Mouse (Mus musculus) left cerebral cortex, postnatal 25 days (tissue): ENCODE data around the gene Hist2h2ac. TPM values are rescaled to one million over a fixed set of nuclear protein-coding genes. Genes with fewer than 3 reads are reported as not detected.
"Not testable (repeated sequence)": the region's sequence is repeated elsewhere in the genome, so short reads cannot be mapped to it uniquely, and the experiment has no call there.

Source experiments
- DNase-seq, 2 experiments: peaks; one replicate each; pipeline ENCODE4 v3.0.0; 2022; ENCODE audit warnings: low spot score in 2 of 2, mixed read lengths in 1 of 2
- intact Hi-C: fragments of 180-260 bp; cut with DNase I; formaldehyde crosslinking; loops from one replicate; pipeline ENCODE4 v1.15.1; 2025
- total RNA-seq, 2 experiments: library from RNA; stranded (reverse); gene quantifications; 2 replicates each; pipeline ENCODE4 v1.2.3; 2021

The Hist2h2ac gene
- total RNA-seq, 2 experiments from 2014 or later, result 18.3 to 24.3 TPM

DNA sequence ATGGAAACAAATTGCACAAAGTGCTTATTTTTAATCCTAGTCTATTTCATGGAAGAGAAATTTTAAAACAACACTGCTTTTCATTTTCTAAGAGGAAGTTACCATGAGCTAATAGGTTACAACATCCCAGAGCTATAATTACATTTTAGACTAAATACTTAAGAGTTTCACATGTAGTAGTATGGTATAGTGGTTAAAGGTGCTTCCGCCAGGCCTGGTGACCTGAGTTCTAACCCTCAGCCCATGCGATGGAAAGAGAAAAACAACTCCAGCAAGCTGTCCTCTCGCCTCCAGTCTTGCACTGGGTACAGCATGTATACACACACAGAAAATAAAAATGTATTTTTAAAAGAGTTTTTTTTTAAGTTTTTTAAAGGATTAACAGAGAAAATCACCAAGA lies 31.1 kb upstream of the Hist2h2ac start:
- no peak for DNase-seq
- intact Hi-C loops, result no loop called here

DNA sequence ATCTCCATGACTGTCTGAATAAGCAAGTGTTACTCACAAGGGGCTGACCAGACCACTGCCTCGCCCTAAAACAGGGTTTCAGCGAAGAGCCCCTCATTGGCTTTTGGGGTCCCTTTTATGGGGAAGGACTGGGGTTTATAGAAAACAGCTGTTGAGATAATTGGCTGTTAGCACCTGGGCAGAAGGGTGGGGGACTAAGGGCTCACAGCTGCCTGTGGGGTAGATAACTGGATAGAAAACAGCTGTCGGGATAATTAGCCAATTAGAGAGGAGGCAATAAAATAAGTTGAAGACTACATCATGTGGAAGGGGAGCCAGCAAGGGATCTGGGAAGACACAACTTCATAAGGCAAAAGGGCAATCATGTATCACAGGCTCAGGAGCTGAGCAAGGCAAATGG lies 30.2 kb upstream of the Hist2h2ac start:
- intact Hi-C loops, result no loop called here
- no peak for DNase-seq

DNA sequence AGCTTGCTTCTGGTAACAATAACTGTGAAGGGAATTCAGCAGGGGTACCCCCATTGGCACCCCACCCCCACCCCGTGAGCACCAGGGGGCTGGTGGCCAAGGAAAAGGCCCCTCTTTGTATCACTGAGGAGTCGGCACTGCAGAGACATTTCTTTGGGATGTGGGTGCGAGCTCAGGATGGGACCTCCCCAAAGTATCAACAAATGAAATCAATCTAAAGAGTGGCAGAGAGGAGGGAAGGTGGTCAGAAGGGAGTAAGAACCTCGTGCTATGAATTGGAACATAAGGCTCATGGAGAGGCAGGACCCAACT lies 28.3 kb upstream of the Hist2h2ac start:
- no peak for DNase-seq
- intact Hi-C loops, result no loop called here

DNA sequence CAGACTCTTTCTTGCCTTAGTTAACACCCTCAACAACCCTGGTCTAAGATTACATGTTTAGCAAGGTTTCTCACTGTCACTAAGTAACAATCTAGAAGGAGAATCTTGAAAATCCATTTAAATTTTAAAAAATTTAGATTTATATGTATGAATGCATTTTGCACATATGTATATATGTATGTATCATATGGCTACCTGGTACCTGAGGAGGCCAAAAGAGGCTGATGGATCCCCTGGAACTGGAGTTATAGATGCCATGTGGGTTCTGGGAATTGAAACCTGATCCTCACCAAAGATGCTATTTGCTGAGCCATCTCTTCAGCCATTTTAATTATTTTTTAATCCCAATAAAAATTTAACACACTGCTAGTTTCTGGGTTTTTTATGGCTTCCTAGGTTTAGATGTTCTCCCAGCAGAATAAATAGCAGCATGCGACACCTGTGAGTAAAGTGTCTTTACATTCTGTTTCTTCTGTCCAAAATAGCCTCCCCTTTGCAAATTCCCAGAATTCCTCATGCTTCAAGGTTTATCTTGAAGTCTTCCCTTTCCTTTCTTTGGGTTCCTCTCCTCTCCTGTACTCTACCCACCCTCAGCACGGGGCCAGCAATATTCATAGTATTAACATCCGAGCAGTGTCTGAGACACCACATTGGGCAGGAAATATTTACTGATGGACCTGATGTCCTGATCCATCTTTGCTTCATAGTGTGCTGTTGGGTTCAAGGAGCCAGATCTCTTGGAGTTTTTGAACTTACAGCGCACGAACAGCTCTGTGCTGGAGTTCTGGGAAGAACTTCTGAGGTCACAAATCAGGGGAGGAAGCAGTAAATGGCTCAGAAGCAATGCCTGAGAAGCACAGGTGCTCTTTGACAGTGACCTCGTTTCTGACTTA lies 27.7 kb upstream of the Hist2h2ac start:
- DNase-seq, result no peak
- intact Hi-C loops, result no loop called here

DNA sequence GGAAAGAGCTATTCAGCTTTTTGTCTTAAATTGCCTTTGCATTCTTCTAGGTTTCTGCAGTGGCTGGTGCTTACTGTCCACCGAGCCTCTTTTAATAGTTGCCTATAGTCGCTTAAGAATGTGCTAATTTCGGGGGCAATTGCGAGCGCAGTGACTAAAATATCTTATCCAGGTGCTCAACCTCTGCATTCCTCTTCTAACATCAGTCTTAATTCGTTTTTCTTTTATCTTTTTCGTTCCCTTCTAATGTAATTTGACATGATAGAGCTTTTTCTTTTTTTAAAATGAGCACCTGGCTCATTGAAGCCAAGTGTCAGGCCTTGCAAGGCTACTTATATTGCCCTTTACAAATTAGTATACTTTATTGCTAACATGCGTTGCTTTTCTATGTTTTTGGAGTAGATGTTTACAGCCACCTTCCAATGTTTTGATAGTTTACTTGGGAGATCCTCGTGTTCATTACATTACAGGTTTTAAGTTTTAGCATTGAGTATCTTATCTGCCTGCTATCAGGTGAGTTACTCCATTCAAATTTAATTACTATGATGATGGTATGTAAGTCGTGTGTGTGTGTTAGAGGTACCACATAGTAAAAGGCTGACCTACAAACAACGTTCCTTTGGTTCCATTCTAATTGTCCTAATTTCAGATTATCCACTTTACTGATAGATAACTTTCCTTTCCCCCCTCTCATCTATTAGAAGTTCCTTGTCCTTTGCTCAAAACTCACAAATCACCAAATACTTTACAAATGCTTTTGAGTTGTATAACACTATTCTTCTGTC lies 26.9 kb upstream of the Hist2h2ac start:
- intact Hi-C loops, result no loop called here
- no peak for DNase-seq

DNA sequence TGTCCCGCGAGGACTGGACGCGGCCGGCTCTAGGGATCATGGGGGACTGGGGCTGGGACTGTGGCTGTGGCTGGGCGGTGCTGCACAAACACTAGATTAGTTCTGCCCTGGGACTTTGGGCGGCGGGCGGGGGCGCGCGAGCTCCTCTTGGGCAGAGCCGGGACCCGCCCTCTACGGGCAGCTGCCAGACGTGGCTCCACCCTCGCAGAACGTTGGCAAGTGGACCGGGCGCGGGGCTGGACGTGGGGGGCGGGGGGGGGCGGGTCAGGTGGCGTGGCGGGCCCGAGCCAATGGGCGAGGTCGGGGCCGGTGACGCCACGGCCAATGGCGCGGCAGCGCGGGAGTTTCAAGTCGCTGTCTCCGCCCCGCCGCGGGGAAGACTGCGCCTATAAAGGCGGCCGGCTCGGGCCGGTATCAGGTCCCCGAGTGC lies 25.8 kb upstream of the Hist2h2ac start, which contains the start of gene Hist2h3c1:
Hist2h3c1 (plus strand) TSS at position 259 of the 430 bp plus-strand sequence.
- intact Hi-C loops, DNase-seq: not testable (repeated sequence)

DNA sequence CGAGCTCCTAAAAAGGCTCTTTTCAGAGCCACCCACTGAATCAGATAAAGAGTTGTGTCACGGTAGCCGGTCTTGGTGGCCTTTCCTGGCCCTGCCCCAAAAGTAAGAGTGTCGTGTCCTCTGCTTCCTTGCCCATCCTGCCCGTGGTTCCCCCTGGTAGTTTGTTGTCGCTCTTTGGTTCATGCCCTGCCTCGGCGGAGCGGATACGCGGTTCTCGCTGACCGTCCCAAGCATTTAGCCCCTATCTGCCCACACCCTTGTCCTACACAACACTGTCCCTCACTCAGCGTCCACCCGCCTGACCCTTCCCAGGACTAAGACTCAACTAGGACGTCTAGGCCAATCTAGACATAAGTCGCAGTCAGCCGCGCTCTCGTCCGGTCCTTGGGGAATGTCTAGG lies 25.3 kb upstream of the Hist2h2ac start:
- intact Hi-C loops, DNase-seq: not testable (repeated sequence)

DNA sequence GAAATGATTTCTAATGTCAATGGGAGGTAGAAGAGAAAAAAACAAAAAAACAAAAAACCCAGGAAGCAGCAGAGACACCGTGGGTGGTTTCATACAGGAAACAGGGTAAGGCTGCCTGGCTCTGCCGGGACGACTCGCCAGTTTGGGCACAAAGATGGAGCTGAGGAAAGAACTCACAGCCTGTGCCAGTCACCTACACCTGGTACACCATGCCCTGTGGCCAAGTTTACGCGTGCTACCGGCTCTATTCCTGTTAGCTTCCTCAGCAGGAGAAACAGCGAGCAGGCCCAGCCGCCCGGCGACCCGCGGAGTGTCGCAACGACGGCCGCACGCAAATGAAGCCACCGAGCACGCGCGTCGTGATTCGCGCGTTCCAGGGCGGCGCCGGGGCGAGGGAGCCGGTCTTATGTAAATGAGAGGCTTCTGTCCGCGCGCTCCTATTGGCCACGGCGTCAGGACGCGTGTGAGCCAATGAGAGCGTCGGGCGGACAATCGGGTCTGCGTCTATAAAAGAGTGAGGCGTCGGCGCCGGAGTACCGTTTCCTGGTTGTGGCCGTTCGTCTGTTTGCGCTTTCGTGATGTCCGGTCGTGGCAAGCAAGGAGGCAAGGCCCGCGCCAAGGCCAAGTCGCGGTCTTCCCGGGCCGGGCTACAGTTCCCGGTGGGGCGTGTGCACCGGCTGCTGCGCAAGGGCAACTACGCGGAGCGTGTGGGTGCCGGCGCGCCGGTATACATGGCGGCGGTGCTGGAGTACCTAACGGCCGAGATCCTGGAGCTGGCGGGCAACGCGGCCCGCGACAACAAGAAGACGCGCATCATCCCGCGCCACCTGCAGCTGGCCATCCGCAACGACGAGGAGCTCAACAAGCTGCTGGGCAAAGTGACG lies 24.6 kb upstream of the Hist2h2ac start, which contains the start of gene Hist2h2aa1:
Hist2h2aa1 (plus strand) TSS at position 495 of the 884 bp plus-strand sequence.
- peak; percentile 89 to 90 for DNase-seq
- intact Hi-C loops, result not testable (repeated sequence)

DNA sequence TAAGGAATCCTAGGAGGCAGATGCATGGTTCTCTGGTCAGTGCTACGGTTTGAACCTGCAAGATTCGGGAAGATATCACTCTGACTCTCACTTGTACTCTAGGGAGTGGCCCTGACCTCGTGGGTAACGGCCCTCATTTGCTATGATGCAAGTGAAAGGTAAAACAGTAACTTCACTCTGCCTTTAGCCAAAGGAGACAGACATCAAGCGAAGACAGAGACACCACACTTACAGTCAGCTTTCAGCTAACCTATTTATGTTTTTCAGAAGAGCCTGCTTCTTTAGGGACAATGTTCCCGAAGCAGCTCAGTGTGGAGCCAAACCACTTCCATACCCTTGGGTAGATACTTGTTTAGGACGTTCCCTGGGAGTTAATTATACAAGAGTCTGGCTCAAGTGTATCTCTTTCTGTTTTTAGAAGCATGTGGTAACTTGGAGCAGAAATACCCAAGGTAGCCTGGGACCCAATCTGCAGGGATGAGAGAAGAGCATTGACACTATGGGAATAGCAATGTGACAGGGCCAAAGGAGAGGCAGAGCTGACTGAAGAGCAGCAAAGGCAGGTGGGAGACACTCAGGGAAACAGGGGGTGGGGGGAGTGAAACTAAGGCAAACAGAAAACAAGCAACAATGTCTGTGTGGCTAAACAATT lies 23.4 kb upstream of the Hist2h2ac start:
- intact Hi-C loops, result no loop called here
- DNase-seq, result no peak

DNA sequence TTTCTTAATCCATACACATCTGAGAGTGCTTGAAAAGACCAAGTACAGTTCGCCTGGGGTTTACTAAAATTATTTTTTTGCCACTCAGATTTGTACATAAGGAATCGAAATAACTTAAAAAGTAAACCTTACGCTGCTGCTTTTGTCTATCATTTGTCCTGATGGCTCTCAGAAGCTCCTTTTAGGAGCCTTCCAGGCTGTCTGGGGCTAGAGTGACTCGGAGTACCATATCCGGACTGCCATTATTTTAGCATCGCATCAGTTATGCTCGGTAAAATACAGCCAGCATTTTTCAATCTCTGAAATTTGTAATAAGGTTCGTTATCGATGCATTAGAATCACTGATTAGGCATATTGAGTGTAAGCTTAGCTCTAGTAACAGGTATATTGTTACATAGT lies 20.1 kb upstream of the Hist2h2ac start:
- intact Hi-C loops, result no loop called here
- no peak for DNase-seq

DNA sequence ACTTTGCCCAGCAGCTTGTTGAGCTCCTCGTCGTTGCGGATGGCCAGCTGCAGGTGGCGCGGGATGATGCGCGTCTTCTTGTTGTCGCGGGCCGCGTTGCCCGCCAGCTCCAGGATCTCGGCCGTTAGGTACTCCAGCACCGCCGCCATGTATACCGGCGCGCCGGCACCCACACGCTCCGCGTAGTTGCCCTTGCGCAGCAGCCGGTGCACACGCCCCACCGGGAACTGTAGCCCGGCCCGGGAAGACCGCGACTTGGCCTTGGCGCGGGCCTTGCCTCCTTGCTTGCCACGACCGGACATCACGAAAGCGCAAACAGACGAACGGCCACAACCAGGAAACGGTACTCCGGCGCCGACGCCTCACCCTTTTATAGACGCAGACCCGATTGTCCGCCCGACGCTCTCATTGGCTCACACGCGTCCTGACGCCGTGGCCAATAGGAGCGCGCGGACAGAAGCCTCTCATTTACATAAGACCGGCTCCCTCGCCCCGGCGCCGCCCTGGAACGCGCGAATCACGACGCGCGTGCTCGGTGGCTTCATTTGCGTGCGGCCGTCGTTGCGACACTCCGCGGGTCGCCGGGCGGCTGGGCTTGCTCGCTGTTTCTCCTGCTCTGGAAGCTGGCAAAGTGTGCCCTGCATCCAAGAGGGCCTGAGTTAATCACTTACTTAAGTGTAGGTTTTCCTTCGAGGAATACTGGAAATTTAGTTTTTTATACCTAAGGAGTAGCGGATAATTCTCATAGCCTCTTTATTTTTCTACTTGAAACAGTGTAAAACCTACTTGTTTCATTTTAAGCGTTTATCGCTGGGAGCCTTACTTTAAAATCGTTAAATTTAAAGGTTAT lies 19.5 kb upstream of the Hist2h2ac start, which contains the start of gene Hist2h2aa2:
Hist2h2aa2 (minus strand) TSS at position 328 of the 850 bp plus-strand sequence.
- DNase-seq, result peak; percentile 97 to 98
- intact Hi-C loops, result not testable (repeated sequence)

DNA sequence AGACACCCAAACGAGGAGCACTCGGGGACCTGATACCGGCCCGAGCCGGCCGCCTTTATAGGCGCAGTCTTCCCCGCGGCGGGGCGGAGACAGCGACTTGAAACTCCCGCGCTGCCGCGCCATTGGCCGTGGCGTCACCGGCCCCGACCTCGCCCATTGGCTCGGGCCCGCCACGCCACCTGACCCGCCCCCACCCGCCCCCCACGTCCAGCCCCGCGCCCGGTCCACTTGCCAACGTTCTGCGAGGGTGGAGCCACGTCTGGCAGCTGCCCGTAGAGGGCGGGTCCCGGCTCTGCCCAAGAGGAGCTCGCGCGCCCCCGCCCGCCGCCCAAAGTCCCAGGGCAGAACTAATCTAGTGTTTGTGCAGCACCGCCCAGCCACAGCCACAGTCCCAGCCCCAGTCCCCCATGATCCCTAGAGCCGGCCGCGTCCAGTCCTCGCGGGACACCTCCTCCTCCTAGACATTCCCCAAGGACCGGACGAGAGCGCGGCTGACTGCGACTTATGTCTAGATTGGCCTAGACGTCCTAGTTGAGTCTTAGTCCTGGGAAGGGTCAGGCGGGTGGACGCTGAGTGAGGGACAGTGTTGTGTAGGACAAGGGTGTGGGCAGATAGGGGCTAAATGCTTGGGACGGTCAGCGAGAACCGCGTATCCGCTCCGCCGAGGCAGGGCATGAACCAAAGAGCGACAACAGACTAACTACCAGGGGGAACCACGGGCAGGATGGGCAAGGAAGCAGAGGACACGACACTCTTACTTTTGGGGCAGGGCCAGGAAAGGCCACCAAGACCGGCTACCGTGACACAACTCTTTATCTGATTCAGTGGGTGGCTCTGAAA lies 18.5 kb upstream of the Hist2h2ac start, which contains the start of gene Hist2h3c2:
Hist2h3c2 (minus strand) TSS at position 174 of the 840 bp plus-strand sequence.
- peak; percentile 33 to 62 for DNase-seq

DNA sequence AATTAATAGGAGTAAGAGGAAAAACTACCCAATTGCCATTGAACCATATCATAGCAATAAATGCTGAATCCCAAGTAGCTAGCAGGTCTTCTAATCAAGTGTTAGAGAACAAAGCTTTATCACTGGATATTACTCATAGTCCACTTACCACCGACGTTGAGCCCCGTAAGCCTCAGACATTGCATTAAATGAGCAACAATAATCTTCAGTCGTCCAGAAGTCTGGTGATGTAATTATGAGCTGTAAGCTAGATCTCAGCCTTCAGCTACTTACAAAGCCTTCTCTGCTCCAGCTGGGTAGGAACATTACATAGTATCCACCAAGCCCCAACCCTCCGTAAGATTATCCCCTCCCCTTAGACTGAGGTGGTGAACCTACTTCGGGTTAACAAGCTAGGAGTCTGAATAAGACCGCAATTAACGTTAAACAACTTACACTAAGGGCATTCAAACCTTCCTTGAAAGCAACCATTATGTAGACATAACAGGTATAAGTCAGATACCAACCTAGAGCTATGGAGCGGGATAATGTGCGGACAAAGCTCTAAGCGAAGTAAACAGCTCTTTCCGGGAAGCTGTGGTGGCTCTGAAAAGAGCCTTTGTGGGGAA lies 17.3 kb upstream of the Hist2h2ac start:
- intact Hi-C loops, result no loop called here
- DNase-seq, result no peak

More for the DNA sequence above, 18.5 kb upstream of the Hist2h2ac start, which contains the start of gene Hist2h3c2:
- intact Hi-C loops, result not testable (repeated sequence)

DNA sequence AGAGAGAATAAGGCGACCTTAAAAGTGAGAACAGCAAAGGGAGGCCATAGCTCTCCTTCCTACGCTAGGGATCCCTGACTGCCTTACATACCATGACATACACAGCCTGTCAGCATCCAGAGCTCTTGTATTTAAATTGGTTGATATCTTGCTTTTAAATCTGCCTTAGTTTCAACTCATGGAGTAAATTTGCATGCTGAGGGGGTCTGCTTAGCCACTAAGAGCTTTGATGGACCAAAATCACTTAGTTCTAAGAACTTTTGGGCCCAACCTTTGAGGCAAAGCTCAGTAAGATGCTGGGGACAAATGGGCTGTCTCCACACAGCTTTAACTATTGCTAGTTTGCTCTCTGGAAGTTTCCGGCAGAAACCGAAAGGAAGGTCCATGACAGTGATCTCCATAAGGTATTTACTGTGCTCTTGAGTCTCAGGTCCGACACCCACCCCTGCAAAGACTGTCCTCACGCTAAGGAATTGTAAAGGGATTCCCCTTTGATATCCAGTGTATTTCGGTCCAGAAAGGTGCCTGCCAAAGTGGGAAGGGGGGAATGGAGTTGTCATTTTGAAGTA lies 16.7 kb upstream of the Hist2h2ac start:
- DNase-seq, result no peak
- intact Hi-C loops, result no loop called here

DNA sequence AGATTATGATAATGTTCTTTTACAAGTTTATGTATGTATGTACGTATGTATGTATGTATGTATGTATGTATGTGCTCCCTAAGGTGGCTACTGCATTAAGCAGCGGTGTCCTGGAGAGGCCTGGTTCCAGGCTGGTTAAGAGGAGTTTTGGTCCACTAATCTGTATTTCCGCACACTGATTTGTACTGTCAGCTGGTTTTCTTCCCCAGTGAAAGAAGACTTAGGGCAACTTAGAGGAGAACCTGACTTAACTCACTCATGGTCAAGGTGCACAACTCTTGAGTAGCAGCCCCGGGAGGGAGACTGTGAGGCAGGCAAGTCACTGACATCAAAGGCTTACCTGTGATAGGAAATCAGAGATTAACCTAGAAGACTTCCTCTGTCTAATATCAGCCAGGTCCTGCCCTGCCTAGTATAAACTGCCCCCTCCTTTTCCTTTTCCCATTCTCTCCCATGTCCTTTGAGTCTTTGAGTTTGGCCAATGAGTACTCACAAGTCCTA lies 16.2 kb upstream of the Hist2h2ac start:
- no peak for DNase-seq
- intact Hi-C loops, result no loop called here

DNA sequence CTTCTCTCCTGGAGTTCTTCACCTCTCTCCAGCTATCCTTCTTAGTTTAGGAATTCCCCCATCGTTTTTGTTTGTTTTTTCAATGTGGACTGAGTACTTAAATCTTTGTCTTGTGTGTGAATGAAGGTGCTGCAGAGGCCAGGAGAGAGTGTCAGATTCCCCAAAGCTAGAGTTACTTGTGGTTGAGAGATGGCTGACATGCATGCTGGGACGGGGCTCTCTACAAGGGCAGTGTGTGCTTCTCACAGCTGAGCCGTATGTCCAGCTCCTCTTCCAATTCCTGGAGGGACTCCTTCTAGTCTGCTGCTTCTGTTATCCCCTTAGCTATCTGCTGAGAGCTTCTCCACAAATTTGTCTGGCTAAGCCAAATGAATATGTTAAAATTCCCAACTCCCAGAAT lies 15.2 kb upstream of the Hist2h2ac start:
- intact Hi-C loops, result no loop called here
- no peak for DNase-seq
